Mouse (Mus musculus): Measurements from ENCODE around the gene Rasgrp3. TPM values are rescaled to one million over a fixed set of nuclear protein-coding genes. Genes with fewer than 3 reads are reported as not detected.

Gene Rasgrp3
- polyA plus RNA-seq, 1 experiment from 2014 or later = 4.7 TPM

- ATAC-seq (ENCODE audit: low read depth) = no peak
Observed at GRCm38 (mm10) chr17:75436819-75437218, 1.1 kb downstream of the Rasgrp3 start.

GRCm38 (mm10) chr17:75437239-75437750, 1.6 kb downstream of the Rasgrp3 start:
- ATAC-seq (ENCODE audit: low read depth) = no peak
- no peaks in the 10 kb centered on the region for H3K27me3 ChIP-seq (ENCODE audit: control insufficient read depth, insufficient read depth, low read length)
- H3K27ac ChIP-seq (ENCODE audit: low read depth, low read length) = no peak overlapping the region
- H3K36me3 ChIP-seq (ENCODE audit: control insufficient read depth, insufficient read depth, low read length) = no peaks in the 10 kb centered on the region
- H3K4me1 ChIP-seq (ENCODE audit: control insufficient read depth, insufficient read depth, low read length) = peaks cover 5% of the 10 kb centered on the region; the same call in 1 of the 2 replicates
- H3K9ac ChIP-seq (replicated peaks; ENCODE audit: low read depth, low read length) = no peak overlapping the region; the same call in 1 of the 2 replicates
- no peaks in the 10 kb centered on the region for H3K9me3 ChIP-seq (ENCODE audit: control insufficient read depth, low read length)
- no peak overlapping the region for H3K4me2 ChIP-seq (ENCODE audit: low read depth, low read length)
- H3K4me3 ChIP-seq (ENCODE audit: low read depth, low read length) = no peak overlapping the region
- 76% methylated on average over 11 of the region's 11 CpGs for WGBS

More at GRCm38 (mm10) chr17:75436819-75437218, 1.1 kb downstream of the Rasgrp3 start:
- Histone ChIP-seq H3K4me1 (ENCODE audit: control insufficient read depth, insufficient read depth, low read length) (peaks cover 5% of the 10 kb centered on the region; the same call in 1 of the 2 replicates), H3K36me3 (ENCODE audit: control insufficient read depth, insufficient read depth, low read length) (no peaks in the 10 kb centered on the region), H3K9me3 (ENCODE audit: control insufficient read depth, low read length) (no peaks in the 10 kb centered on the region), H3K9ac (replicated peaks; ENCODE audit: low read depth, low read length) (no peak overlapping the region; the same call in 1 of the 2 replicates), H3K4me2 (ENCODE audit: low read depth, low read length) (no peak overlapping the region), H3K4me3 (ENCODE audit: low read depth, low read length) (0 out of 2 replicates have a peak overlapping the region, but pooled peaks have one; percentile 1), H3K27me3 (ENCODE audit: control insufficient read depth, insufficient read depth, low read length) (no peaks in the 10 kb centered on the region), H3K27ac (ENCODE audit: low read depth, low read length) (no peak overlapping the region)
- WGBS = 81% methylated on average over 6 of the region's 6 CpGs

- no peak for ATAC-seq (ENCODE audit: low read depth)
- no peak overlapping the region for H3K27ac ChIP-seq (ENCODE audit: low read depth, low read length)
- peaks cover 5% of the 10 kb centered on the region; the same call in 1 of the 2 replicates for H3K4me1 ChIP-seq (ENCODE audit: control insufficient read depth, insufficient read depth, low read length)
- H3K4me2 ChIP-seq (ENCODE audit: low read depth, low read length) = no peak overlapping the region
- no peak overlapping the region for H3K9ac ChIP-seq (replicated peaks; ENCODE audit: low read depth, low read length)
- H3K9me3 ChIP-seq (ENCODE audit: control insufficient read depth, low read length) = no peaks in the 10 kb centered on the region
- no peak overlapping the region for H3K4me3 ChIP-seq (ENCODE audit: low read depth, low read length)
- no peaks in the 10 kb centered on the region for H3K36me3 ChIP-seq (ENCODE audit: control insufficient read depth, insufficient read depth, low read length)
- no peaks in the 10 kb centered on the region for H3K27me3 ChIP-seq (ENCODE audit: control insufficient read depth, insufficient read depth, low read length)
- WGBS = 70% methylated on average over 5 of the region's 5 CpGs
Observed at GRCm38 (mm10) chr17:75438162-75438561, 2.5 kb downstream of the Rasgrp3 start.

- Histone ChIP-seq H3K4me1 (ENCODE audit: control insufficient read depth, insufficient read depth, low read length) (peaks cover 5% of the 10 kb centered on the region; the same call in 1 of the 2 replicates), H3K9ac (replicated peaks; ENCODE audit: low read depth, low read length) (no peak overlapping the region), H3K9me3 (ENCODE audit: control insufficient read depth, low read length) (no peaks in the 10 kb centered on the region), H3K27ac (ENCODE audit: low read depth, low read length) (no peak overlapping the region), H3K4me2 (ENCODE audit: low read depth, low read length) (no peak overlapping the region), H3K27me3 (ENCODE audit: control insufficient read depth, insufficient read depth, low read length) (no peaks in the 10 kb centered on the region), H3K4me3 (ENCODE audit: low read depth, low read length) (no peak overlapping the region), H3K36me3 (ENCODE audit: control insufficient read depth, insufficient read depth, low read length) (no peaks in the 10 kb centered on the region)
- ATAC-seq (ENCODE audit: low read depth) = no peak
- WGBS = 74% methylated on average over 14 of the region's 14 CpGs
Observed at GRCm38 (mm10) chr17:75439062-75439461, 3.4 kb downstream of the Rasgrp3 start.

GRCm38 (mm10) chr17:75440619-75441018, 4.9 kb downstream of the Rasgrp3 start:
- H3K9ac ChIP-seq (replicated peaks; ENCODE audit: low read depth, low read length) = no peak overlapping the region
- no peaks in the 10 kb centered on the region for H3K36me3 ChIP-seq (ENCODE audit: control insufficient read depth, insufficient read depth, low read length)
- no peak overlapping the region for H3K4me2 ChIP-seq (ENCODE audit: low read depth, low read length)
- H3K9me3 ChIP-seq (ENCODE audit: control insufficient read depth, low read length) = no peaks in the 10 kb centered on the region
- no peaks in the 10 kb centered on the region for H3K27me3 ChIP-seq (ENCODE audit: control insufficient read depth, insufficient read depth, low read length)
- ATAC-seq (ENCODE audit: low read depth) = 0 out of 2 replicates have a peak, but pooled peaks have one; percentile 11
- no peak overlapping the region for H3K4me3 ChIP-seq (ENCODE audit: low read depth, low read length)
- peaks cover 5% of the 10 kb centered on the region; the same call in 1 of the 2 replicates for H3K4me1 ChIP-seq (ENCODE audit: control insufficient read depth, insufficient read depth, low read length)
- WGBS = 25% methylated on average over 7 of the region's 7 CpGs
- H3K27ac ChIP-seq (ENCODE audit: low read depth, low read length) = peak overlapping the region; percentile 60; the same call in 1 of the 2 replicates

- Histone ChIP-seq H3K4me1 (ENCODE audit: control insufficient read depth, insufficient read depth, low read length) (peaks cover 5% of the 10 kb centered on the region; the same call in 1 of the 2 replicates), H3K4me2 (ENCODE audit: low read depth, low read length) (no peak overlapping the region), H3K9me3 (ENCODE audit: control insufficient read depth, low read length) (no peaks in the 10 kb centered on the region), H3K9ac (replicated peaks; ENCODE audit: low read depth, low read length) (no peak overlapping the region), H3K4me3 (ENCODE audit: low read depth, low read length) (no peak overlapping the region), H3K36me3 (ENCODE audit: control insufficient read depth, insufficient read depth, low read length) (no peaks in the 10 kb centered on the region), H3K27me3 (ENCODE audit: control insufficient read depth, insufficient read depth, low read length) (no peaks in the 10 kb centered on the region), H3K27ac (ENCODE audit: low read depth, low read length) (peak overlapping the region; percentile 60; the same call in 1 of the 2 replicates)
- ATAC-seq (ENCODE audit: low read depth) = peak; percentile 78
- 24% methylated on average over 5 of the region's 5 CpGs for WGBS
Observed at GRCm38 (mm10) chr17:75441260-75441830, 5.6 kb downstream of the Rasgrp3 start.

- no peak overlapping the region for H3K27ac ChIP-seq (ENCODE audit: low read depth, low read length)
- no peak for ATAC-seq (ENCODE audit: low read depth)
- 96% methylated on average over 6 of the region's 8 CpGs for WGBS
- no peaks in the 10 kb centered on the region for H3K27me3 ChIP-seq (ENCODE audit: control insufficient read depth, insufficient read depth, low read length)
- no peak overlapping the region for H3K4me3 ChIP-seq (ENCODE audit: low read depth, low read length)
- H3K9ac ChIP-seq (replicated peaks; ENCODE audit: low read depth, low read length) = no peak overlapping the region
- peaks cover 5% of the 10 kb centered on the region; the same call in 1 of the 2 replicates for H3K4me1 ChIP-seq (ENCODE audit: control insufficient read depth, insufficient read depth, low read length)
- H3K9me3 ChIP-seq (ENCODE audit: control insufficient read depth, low read length) = no peaks in the 10 kb centered on the region
- H3K4me2 ChIP-seq (ENCODE audit: low read depth, low read length) = no peak overlapping the region
- no peaks in the 10 kb centered on the region for H3K36me3 ChIP-seq (ENCODE audit: control insufficient read depth, insufficient read depth, low read length)
Observed at GRCm38 (mm10) chr17:75442352-75442751, 6.7 kb downstream of the Rasgrp3 start.

GRCm38 (mm10) chr17:75443064-75443621, 7.4 kb downstream of the Rasgrp3 start:
- Histone ChIP-seq H3K36me3 (ENCODE audit: control insufficient read depth, insufficient read depth, low read length) (no peaks in the 10 kb centered on the region), H3K4me2 (ENCODE audit: low read depth, low read length) (no peak overlapping the region), H3K4me1 (ENCODE audit: control insufficient read depth, insufficient read depth, low read length) (peaks cover 5% of the 10 kb centered on the region; the same call in 1 of the 2 replicates), H3K4me3 (ENCODE audit: low read depth, low read length) (no peak overlapping the region), H3K9ac (replicated peaks; ENCODE audit: low read depth, low read length) (no peak overlapping the region), H3K27ac (ENCODE audit: low read depth, low read length) (no peak overlapping the region), H3K9me3 (ENCODE audit: control insufficient read depth, low read length) (no peaks in the 10 kb centered on the region), H3K27me3 (ENCODE audit: control insufficient read depth, insufficient read depth, low read length) (no peaks in the 10 kb centered on the region)
- WGBS = 69% methylated on average over 6 of the region's 6 CpGs
- ATAC-seq (ENCODE audit: low read depth) = no peak

GRCm38 (mm10) chr17:75448257-75448656, 12.6 kb downstream of the Rasgrp3 start:
- H3K4me3 ChIP-seq (ENCODE audit: low read depth, low read length) = no peak overlapping the region
- no peak overlapping the region for H3K27ac ChIP-seq (ENCODE audit: low read depth, low read length)
- H3K4me2 ChIP-seq (ENCODE audit: low read depth, low read length) = no peak overlapping the region
- WGBS = 95% methylated on average over 3 of the region's 3 CpGs
- H3K9me3 ChIP-seq (ENCODE audit: control insufficient read depth, low read length) = no peaks in the 10 kb centered on the region
- no peaks in the 10 kb centered on the region for H3K4me1 ChIP-seq (ENCODE audit: control insufficient read depth, insufficient read depth, low read length)
- no peaks in the 10 kb centered on the region for H3K36me3 ChIP-seq (ENCODE audit: control insufficient read depth, insufficient read depth, low read length)
- H3K27me3 ChIP-seq (ENCODE audit: control insufficient read depth, insufficient read depth, low read length) = no peaks in the 10 kb centered on the region
- ATAC-seq (ENCODE audit: low read depth) = no peak
- no peak overlapping the region for H3K9ac ChIP-seq (replicated peaks; ENCODE audit: low read depth, low read length)
